Mouse (Mus musculus) heart, embryonic 10.5 days (tissue): ENCODE measurements at regions not wholly inside any gene's neighbourhood (a gene's known extent, or its start where the extent isn't known, plus 50 kb on each side); places are given as distances from the start of the nearest gene placed in this dataset.

Experiments
- DNase-seq: peaks from one replicate; pipeline ENCODE4 v3.0.0-alpha.2; 2017; ENCODE audit warnings: low spot score
- H3K27ac ChIP-seq: fragments of 300-500 bp; sonication (generic); 2 replicates; pipeline ENCODE4 v1.5.1; 2016; ENCODE audit warnings: mild to moderate bottlenecking
- H3K27me3 ChIP-seq: fragments of 300-500 bp; sonication (generic); 2 replicates; pipeline ENCODE4 v1.6.1; 2016; ENCODE audit warnings: mild to moderate bottlenecking; ENCODE audit not compliant: poor library complexity, insufficient read depth, severe bottlenecking
- H3K36me3 ChIP-seq: fragments of 300-500 bp; sonication (generic); 2 replicates; pipeline ENCODE4 v1.6.1; 2016; ENCODE audit warnings: mild to moderate bottlenecking, moderate library complexity
- H3K4me1 ChIP-seq: fragments of 300-500 bp; sonication (generic); 2 replicates; pipeline ENCODE4 v1.6.1; 2016; ENCODE audit warnings: mild to moderate bottlenecking
- H3K4me3 ChIP-seq: fragments of 300-500 bp; sonication (generic); 2 replicates; pipeline ENCODE4 v1.5.1; 2016; ENCODE audit warnings: mild to moderate bottlenecking, moderate library complexity
- H3K9me3 ChIP-seq: fragments of 300-500 bp; sonication (generic); 2 replicates; pipeline ENCODE4 v1.6.1; 2016; ENCODE audit warnings: mild to moderate bottlenecking, moderate library complexity
- WGBS: fragments of 180-500 bp; shearing (Covaris S2); methylation state at CpG from one replicate; pipeline ENCODE4 v1.1.7; 2016; 5-methylcytosine and 5-hydroxymethylcytosine counted together

GRCm38 (mm10) chr11:63369475-63369874 lies 240.7 kb downstream of the Pmp22 start:
- no peaks in the 10 kb centered on the region for H3K4me1 ChIP-seq
- no peak for DNase-seq
- no peaks in the 10 kb centered on the region for H3K27me3 ChIP-seq
- H3K9me3 ChIP-seq = no peaks in the 10 kb centered on the region
- 36% methylated on average over 2 of the region's 2 CpGs for WGBS
- H3K4me3 ChIP-seq = no peak overlapping the region
- no peak overlapping the region for H3K27ac ChIP-seq
- H3K36me3 ChIP-seq = no peaks in the 10 kb centered on the region

- H3K36me3 ChIP-seq = no peaks in the 10 kb centered on the region
- no peaks in the 10 kb centered on the region for H3K9me3 ChIP-seq
- no peak overlapping the region for H3K4me3 ChIP-seq
- no peaks in the 10 kb centered on the region for H3K27me3 ChIP-seq
- DNase-seq = no peak
- WGBS = 88% methylated on average over 3 of the region's 3 CpGs
- H3K27ac ChIP-seq = no peak overlapping the region
- no peaks in the 10 kb centered on the region for H3K4me1 ChIP-seq
Measured at GRCm38 (mm10) chr11:63376311-63376710, 247.5 kb downstream of the Pmp22 start.

GRCm38 (mm10) chr11:63376991-63377390 lies 248.2 kb downstream of the Pmp22 start:
- WGBS = 59% methylated on average over 10 of the region's 10 CpGs
- no peaks in the 10 kb centered on the region for H3K27me3 ChIP-seq
- DNase-seq = no peak
- H3K9me3 ChIP-seq = no peaks in the 10 kb centered on the region
- H3K4me1 ChIP-seq = no peaks in the 10 kb centered on the region
- no peak overlapping the region for H3K4me3 ChIP-seq
- H3K36me3 ChIP-seq = no peaks in the 10 kb centered on the region
- H3K27ac ChIP-seq = no peak overlapping the region

- no peaks in the 10 kb centered on the region for H3K36me3 ChIP-seq
- no peak for DNase-seq
- no peak overlapping the region for H3K4me3 ChIP-seq
- no peaks in the 10 kb centered on the region for H3K9me3 ChIP-seq
- H3K4me1 ChIP-seq = no peaks in the 10 kb centered on the region
- H3K27me3 ChIP-seq = peaks cover 2% of the 10 kb centered on the region; the same call in 1 of the 2 replicates
- H3K27ac ChIP-seq = no peak overlapping the region
- WGBS = 77% methylated on average over 4 of the region's 4 CpGs
Measured at GRCm38 (mm10) chr11:63388247-63388646, 259.5 kb downstream of the Pmp22 start.

GRCm38 (mm10) chr11:63391478-63391877 lies 262.7 kb downstream of the Pmp22 start:
- no peaks in the 10 kb centered on the region for H3K36me3 ChIP-seq
- WGBS = 29% methylated on average over 3 of the region's 3 CpGs

GRCm38 (mm10) chr11:63392378-63392777 lies 263.6 kb downstream of the Pmp22 start:
- H3K9me3 ChIP-seq = no peaks in the 10 kb centered on the region
- H3K36me3 ChIP-seq = no peaks in the 10 kb centered on the region
- no peak for DNase-seq
- no peaks in the 10 kb centered on the region for H3K4me1 ChIP-seq
- no peak overlapping the region for H3K27ac ChIP-seq
- H3K4me3 ChIP-seq = no peak overlapping the region
- no peaks in the 10 kb centered on the region for H3K27me3 ChIP-seq
- WGBS = 64% methylated on average over 3 of the region's 3 CpGs

More at GRCm38 (mm10) chr11:63391478-63391877, 262.7 kb downstream of the Pmp22 start:
- H3K9me3 ChIP-seq = no peaks in the 10 kb centered on the region
- no peak overlapping the region for H3K27ac ChIP-seq
- DNase-seq = no peak
- no peak overlapping the region for H3K4me3 ChIP-seq
- no peaks in the 10 kb centered on the region for H3K4me1 ChIP-seq
- no peaks in the 10 kb centered on the region for H3K27me3 ChIP-seq

GRCm38 (mm10) chr11:63394201-63394600 lies 265.4 kb downstream of the Pmp22 start:
- no peak overlapping the region for H3K4me3 ChIP-seq

GRCm38 (mm10) chr11:63396386-63396785 lies 267.6 kb downstream of the Pmp22 start:
- no peak overlapping the region for H3K4me3 ChIP-seq
- H3K9me3 ChIP-seq = no peaks in the 10 kb centered on the region
- no peak for DNase-seq
- no peaks in the 10 kb centered on the region for H3K27me3 ChIP-seq
- H3K36me3 ChIP-seq = no peaks in the 10 kb centered on the region
- 85% methylated on average over 8 of the region's 8 CpGs for WGBS
- no peaks in the 10 kb centered on the region for H3K4me1 ChIP-seq
- H3K27ac ChIP-seq = no peak overlapping the region

More at GRCm38 (mm10) chr11:63394201-63394600, 265.4 kb downstream of the Pmp22 start:
- H3K36me3 ChIP-seq = no peaks in the 10 kb centered on the region
- H3K27ac ChIP-seq = no peak overlapping the region
- 73% methylated on average over 3 of the region's 3 CpGs for WGBS
- no peaks in the 10 kb centered on the region for H3K9me3 ChIP-seq
- DNase-seq = no peak
- no peaks in the 10 kb centered on the region for H3K27me3 ChIP-seq
- H3K4me1 ChIP-seq = no peaks in the 10 kb centered on the region

- DNase-seq = no peak
- H3K27me3 ChIP-seq = peaks cover 7% of the 10 kb centered on the region; the same call in 1 of the 2 replicates
- H3K36me3 ChIP-seq = no peaks in the 10 kb centered on the region
- no peak overlapping the region for H3K4me3 ChIP-seq
- H3K27ac ChIP-seq = no peak overlapping the region
- WGBS = 53% methylated on average over 5 of the region's 5 CpGs
- H3K4me1 ChIP-seq = no peaks in the 10 kb centered on the region
- H3K9me3 ChIP-seq = no peaks in the 10 kb centered on the region
Measured at GRCm38 (mm10) chr11:63402741-63403140, 274.0 kb downstream of the Pmp22 start.

GRCm38 (mm10) chr11:63404719-63405118 lies 275.9 kb downstream of the Pmp22 start:
- Histone ChIP-seq H3K4me3 (no peak overlapping the region), H3K4me1 (no peaks in the 10 kb centered on the region), H3K27me3 (peaks cover 7% of the 10 kb centered on the region; the same call in 1 of the 2 replicates), H3K36me3 (no peaks in the 10 kb centered on the region), H3K27ac (no peak overlapping the region), H3K9me3 (no peaks in the 10 kb centered on the region)
- peak; percentile 81 for DNase-seq
- 16% methylated on average over 11 of the region's 11 CpGs for WGBS

GRCm38 (mm10) chr11:63409431-63409830 lies 280.6 kb downstream of the Pmp22 start:
- peaks cover 12% of the 10 kb centered on the region; the same call in 1 of the 2 replicates for H3K27me3 ChIP-seq
- no peaks in the 10 kb centered on the region for H3K36me3 ChIP-seq
- H3K4me3 ChIP-seq = no peak overlapping the region
- WGBS = 100% methylated on average over 1 of the region's 1 CpGs
- H3K4me1 ChIP-seq = peaks cover 12% of the 10 kb centered on the region; the same call in 1 of the 2 replicates
- H3K9me3 ChIP-seq = no peaks in the 10 kb centered on the region
- no peak overlapping the region for H3K27ac ChIP-seq
- DNase-seq = peak; percentile 57

- Histone ChIP-seq H3K36me3 (no peaks in the 10 kb centered on the region), H3K27ac (no peak overlapping the region), H3K9me3 (no peaks in the 10 kb centered on the region), H3K27me3 (peaks cover 11% of the 10 kb centered on the region; the same call in 1 of the 2 replicates), H3K4me3 (no peak overlapping the region), H3K4me1 (peaks cover 12% of the 10 kb centered on the region; the same call in 1 of the 2 replicates)
- WGBS = 95% methylated on average over 4 of the region's 4 CpGs
- DNase-seq = peak; percentile 57
Measured at GRCm38 (mm10) chr11:63410921-63411320, 282.1 kb downstream of the Pmp22 start.

GRCm38 (mm10) chr11:63412364-63412991 lies 283.7 kb downstream of the Pmp22 start:
- peak; percentile 66 for DNase-seq
- no peaks in the 10 kb centered on the region for H3K9me3 ChIP-seq
- no peaks in the 10 kb centered on the region for H3K36me3 ChIP-seq
- H3K4me1 ChIP-seq = peaks cover 12% of the 10 kb centered on the region; the same call in 1 of the 2 replicates
- WGBS = 4% methylated on average over 18 of the region's 18 CpGs
- peak overlapping the region; percentile 52 for H3K4me3 ChIP-seq
- H3K27me3 ChIP-seq = peaks cover 5% of the 10 kb centered on the region; the same call in 1 of the 2 replicates
- peak overlapping the region; percentile 53 for H3K27ac ChIP-seq
